Mouse (Mus musculus): ENCODE measurements at regions not wholly inside any gene's neighbourhood (a gene's known extent, or its start where the extent isn't known, plus 50 kb on each side); places are given as distances from the start of the nearest gene placed in this dataset.

DNA sequence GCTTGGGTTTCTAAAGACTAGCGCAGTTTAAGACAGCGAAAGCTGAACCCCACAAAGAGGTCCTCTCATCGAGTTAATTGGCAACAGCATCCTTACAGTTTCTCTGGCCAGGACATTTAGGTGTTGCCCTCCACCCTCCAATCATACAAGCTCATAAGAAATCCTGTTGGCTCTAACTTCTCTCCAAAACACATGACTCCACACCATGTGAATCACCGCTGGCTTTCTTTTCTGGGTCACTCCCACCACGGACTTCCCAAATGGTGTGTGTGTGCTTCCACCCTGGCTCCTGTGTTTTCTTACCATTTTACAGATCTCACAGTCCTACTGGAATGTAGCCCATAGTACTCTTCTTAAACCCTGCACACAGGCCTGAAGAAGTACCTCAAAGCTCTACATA, 190.6 kb downstream of the Mylk4 start:
- Histone ChIP-seq H3K9me3 (replicated peaks) (no peaks in the 10 kb centered on the region), H3K36me3 (no peaks in the 10 kb centered on the region)

DNA sequence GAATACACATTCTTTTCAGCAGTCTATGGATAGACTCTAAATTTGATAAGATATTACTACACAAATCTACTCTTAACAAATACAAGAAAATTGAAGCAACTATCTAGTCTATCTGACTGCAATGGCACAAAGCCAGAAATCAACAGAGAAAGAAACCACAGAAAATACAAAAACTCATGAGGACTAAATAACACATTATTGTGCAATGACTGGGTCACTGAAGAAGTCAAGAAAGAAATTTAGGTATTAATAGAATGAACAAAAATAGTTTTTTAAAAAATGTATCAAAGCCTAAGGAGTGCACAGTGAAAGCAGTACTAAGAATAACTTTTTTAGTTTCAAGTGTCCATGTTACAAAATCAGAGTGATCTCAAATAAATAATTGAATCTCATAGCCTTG, 202.2 kb downstream of the Mylk4 start:
- H3K9ac ChIP-seq = no peak overlapping the region
- no peak for ATAC-seq (ENCODE audit: insufficient number of reproducible peaks, low FRiP score, low TSS enrichment, low read depth)
- no peak overlapping the region for H3K4me3 ChIP-seq (replicated peaks)
- no peaks in the 10 kb centered on the region for H3K36me3 ChIP-seq
- H3K27me3 ChIP-seq = no peaks in the 10 kb centered on the region
- no peaks in the 10 kb centered on the region for H3K9me3 ChIP-seq (replicated peaks)
- H3K4me1 ChIP-seq = no peaks in the 10 kb centered on the region
- no peak overlapping the region for H3K27ac ChIP-seq (replicated peaks)
- no peak overlapping the region for H3K4me2 ChIP-seq (replicated peaks)

More for the DNA sequence above, 190.6 kb downstream of the Mylk4 start:
- 88% methylated on average over 5 of the region's 5 CpGs for WGBS
- H3K4me1 ChIP-seq = no peaks in the 10 kb centered on the region
- ATAC-seq (ENCODE audit: insufficient number of reproducible peaks, low FRiP score, low TSS enrichment, low read depth) = no peak
- H3K4me2 ChIP-seq (replicated peaks) = no peak overlapping the region
- H3K27me3 ChIP-seq = no peaks in the 10 kb centered on the region
- H3K4me3 ChIP-seq (replicated peaks) = no peak overlapping the region
- no peak overlapping the region for H3K27ac ChIP-seq (replicated peaks)
- H3K9ac ChIP-seq = no peak overlapping the region

DNA sequence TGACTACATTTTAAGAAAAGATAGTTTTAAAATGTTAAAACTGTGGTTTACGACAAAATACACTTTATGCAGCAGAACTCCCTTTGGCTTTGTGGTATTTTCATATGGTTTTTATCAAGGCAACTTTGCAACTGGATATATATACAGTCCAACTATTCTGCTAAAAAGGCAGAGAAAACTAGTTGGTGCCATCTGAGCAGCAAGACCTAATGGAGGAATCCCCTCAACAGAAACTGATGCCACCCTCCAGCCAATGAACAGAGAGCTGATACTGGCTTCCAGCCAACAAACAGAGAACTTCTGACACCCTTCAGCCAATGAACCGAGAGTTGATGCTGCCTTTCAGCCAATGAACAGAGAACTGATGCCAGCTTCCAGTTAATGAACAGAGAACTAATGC, 215.9 kb downstream of the Mylk4 start:
- Histone ChIP-seq H3K27me3 (no peaks in the 10 kb centered on the region), H3K4me2 (replicated peaks) (no peak overlapping the region), H3K27ac (replicated peaks) (no peak overlapping the region), H3K9ac (no peak overlapping the region), H3K4me1 (no peaks in the 10 kb centered on the region), H3K9me3 (replicated peaks) (no peaks in the 10 kb centered on the region), H3K4me3 (replicated peaks) (no peak overlapping the region), H3K36me3 (no peaks in the 10 kb centered on the region)
- ATAC-seq (ENCODE audit: insufficient number of reproducible peaks, low FRiP score, low TSS enrichment, low read depth) = no peak
- 41% methylated on average over 2 of the region's 2 CpGs for WGBS

DNA sequence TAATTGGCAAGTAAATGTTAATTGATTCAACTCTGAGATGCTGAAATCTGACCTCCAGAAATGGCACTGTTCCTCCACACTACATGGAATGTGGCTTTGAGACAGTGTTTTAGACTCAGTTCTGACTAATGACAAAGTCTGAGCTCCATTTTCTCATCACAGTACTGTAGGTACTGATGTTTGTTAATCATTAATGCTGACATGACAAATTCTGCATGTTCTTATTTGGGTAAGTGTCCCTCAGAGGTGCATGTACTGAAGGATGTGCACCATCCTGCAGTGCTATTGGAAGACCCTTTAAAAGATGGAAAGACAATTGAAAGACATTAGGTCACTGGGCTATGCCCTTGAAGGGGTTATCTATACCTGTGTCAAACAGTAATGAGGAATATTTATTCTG, 222.1 kb upstream of the Gmds start:
- H3K9ac ChIP-seq = no peak overlapping the region
- no peak overlapping the region for H3K4me2 ChIP-seq (replicated peaks)
- no peaks in the 10 kb centered on the region for H3K4me1 ChIP-seq
- 0 out of 2 replicates have a peak, but pooled peaks cover 6% of the 10 kb centered on the region for H3K9me3 ChIP-seq (replicated peaks)
- no peaks in the 10 kb centered on the region for H3K27me3 ChIP-seq
- no peak overlapping the region for H3K27ac ChIP-seq (replicated peaks)
- H3K4me3 ChIP-seq (replicated peaks) = no peak overlapping the region
- no peaks in the 10 kb centered on the region for H3K36me3 ChIP-seq
- ATAC-seq (ENCODE audit: insufficient number of reproducible peaks, low FRiP score, low TSS enrichment, low read depth) = no peak

DNA sequence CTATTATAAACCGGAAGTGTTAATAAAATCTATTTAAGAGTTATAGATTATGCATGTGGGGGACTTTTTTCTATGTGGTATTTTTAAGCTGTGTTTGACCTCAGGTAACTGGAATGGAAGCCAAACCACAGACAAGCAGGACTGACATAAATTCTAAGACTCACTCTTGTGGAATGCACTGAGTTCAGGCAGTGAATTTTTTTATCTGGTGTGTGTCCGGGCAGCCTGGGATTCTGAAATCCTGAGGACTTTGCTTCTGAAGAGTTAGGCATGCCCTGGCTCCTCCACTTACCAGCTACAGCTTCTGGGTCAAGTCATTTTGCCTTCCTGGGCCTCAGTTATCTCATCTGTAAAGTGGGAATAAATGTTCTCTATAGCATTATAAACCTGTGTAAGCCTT, 217.9 kb upstream of the Gmds start:
- H3K9me3 ChIP-seq (replicated peaks) = 0 out of 2 replicates have a peak, but pooled peaks cover 3% of the 10 kb centered on the region
- no peaks in the 10 kb centered on the region for H3K36me3 ChIP-seq
- H3K4me2 ChIP-seq (replicated peaks) = no peak overlapping the region
- H3K9ac ChIP-seq = no peak overlapping the region
- H3K4me3 ChIP-seq (replicated peaks) = no peak overlapping the region
- H3K27me3 ChIP-seq = no peaks in the 10 kb centered on the region
- H3K27ac ChIP-seq (replicated peaks) = no peak overlapping the region
- H3K4me1 ChIP-seq = no peaks in the 10 kb centered on the region
- no peak for ATAC-seq (ENCODE audit: insufficient number of reproducible peaks, low FRiP score, low TSS enrichment, low read depth)
- 81% methylated on average over 2 of the region's 2 CpGs for WGBS

DNA sequence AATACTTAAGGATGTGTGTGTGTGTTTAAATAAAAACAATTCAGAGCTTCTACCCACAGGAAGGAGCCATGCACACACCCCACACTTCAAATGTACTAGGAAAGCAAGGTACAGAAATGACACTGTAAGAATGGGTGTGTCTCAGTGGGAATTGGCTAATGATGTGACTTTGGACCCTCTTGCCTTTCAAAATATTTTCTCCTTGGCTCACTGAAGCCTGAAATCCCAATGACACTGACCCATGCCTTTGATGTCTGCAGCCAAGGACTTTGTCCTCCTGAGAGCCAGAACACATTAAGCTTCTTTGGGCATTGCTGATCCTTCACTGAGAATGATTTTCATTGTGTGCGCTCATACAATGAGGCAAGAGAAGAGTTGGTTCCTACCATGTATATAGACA, 216.5 kb upstream of the Gmds start:
- Histone ChIP-seq H3K4me3 (replicated peaks) (no peak overlapping the region), H3K9me3 (replicated peaks) (no peaks in the 10 kb centered on the region), H3K27ac (replicated peaks) (no peak overlapping the region), H3K27me3 (no peaks in the 10 kb centered on the region), H3K4me2 (replicated peaks) (no peak overlapping the region), H3K4me1 (no peaks in the 10 kb centered on the region), H3K9ac (no peak overlapping the region), H3K36me3 (no peaks in the 10 kb centered on the region)
- ATAC-seq (ENCODE audit: insufficient number of reproducible peaks, low FRiP score, low TSS enrichment, low read depth) = no peak
- 93% methylated on average over 1 of the region's 1 CpGs for WGBS

DNA sequence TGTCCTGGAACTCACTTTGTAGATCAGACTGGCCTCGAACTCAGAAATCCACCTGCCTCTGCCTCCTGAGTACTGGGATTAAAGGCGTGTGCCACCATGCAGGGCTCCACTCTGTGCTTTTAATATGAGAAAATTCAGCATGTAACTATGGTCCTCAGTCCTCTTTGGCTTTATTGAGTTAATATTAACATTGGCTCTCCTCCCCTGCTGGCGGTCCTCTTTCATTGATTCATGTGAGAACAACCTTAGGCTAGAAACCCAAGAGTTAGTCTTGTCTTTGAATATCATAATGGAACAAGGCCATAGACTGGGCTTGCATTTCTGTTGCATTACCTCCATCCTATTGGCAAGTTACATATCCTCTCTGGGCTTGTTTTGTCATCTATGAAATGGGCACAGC, 216.1 kb upstream of the Gmds start:
- 91% methylated on average over 3 of the region's 3 CpGs for WGBS

DNA sequence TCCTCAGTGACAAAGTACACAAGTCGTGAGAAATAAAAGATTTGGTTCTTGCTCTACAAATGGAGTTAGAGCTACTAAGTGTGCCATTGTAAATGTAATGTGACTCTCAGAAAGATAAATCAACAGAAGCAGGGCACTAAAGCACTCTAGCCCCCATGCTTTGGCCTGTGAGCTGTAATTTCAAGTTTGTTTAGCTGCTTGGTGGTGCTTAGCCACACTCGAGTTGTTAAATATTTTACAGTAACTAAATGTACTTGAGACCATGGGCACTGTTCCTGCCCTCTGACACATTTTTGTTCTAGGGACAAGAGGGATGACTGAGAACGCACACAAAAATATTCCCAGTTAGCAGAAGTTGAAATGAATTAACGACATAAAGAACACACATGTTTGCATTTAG, 214.6 kb upstream of the Gmds start:
- Histone ChIP-seq H3K36me3 (no peaks in the 10 kb centered on the region), H3K27ac (replicated peaks) (no peak overlapping the region), H3K9me3 (replicated peaks) (no peaks in the 10 kb centered on the region), H3K4me2 (replicated peaks) (no peak overlapping the region), H3K4me3 (replicated peaks) (no peak overlapping the region), H3K9ac (no peak overlapping the region), H3K27me3 (no peaks in the 10 kb centered on the region), H3K4me1 (no peaks in the 10 kb centered on the region)
- no peak for ATAC-seq (ENCODE audit: insufficient number of reproducible peaks, low FRiP score, low TSS enrichment, low read depth)
- WGBS = 32% methylated on average over 4 of the region's 4 CpGs

More for the DNA sequence above, 216.1 kb upstream of the Gmds start:
- Histone ChIP-seq H3K27ac (replicated peaks) (no peak overlapping the region), H3K9me3 (replicated peaks) (no peaks in the 10 kb centered on the region), H3K4me2 (replicated peaks) (no peak overlapping the region), H3K4me3 (replicated peaks) (no peak overlapping the region), H3K4me1 (no peaks in the 10 kb centered on the region), H3K36me3 (no peaks in the 10 kb centered on the region), H3K27me3 (no peaks in the 10 kb centered on the region), H3K9ac (no peak overlapping the region)
- no peak for ATAC-seq (ENCODE audit: insufficient number of reproducible peaks, low FRiP score, low TSS enrichment, low read depth)

DNA sequence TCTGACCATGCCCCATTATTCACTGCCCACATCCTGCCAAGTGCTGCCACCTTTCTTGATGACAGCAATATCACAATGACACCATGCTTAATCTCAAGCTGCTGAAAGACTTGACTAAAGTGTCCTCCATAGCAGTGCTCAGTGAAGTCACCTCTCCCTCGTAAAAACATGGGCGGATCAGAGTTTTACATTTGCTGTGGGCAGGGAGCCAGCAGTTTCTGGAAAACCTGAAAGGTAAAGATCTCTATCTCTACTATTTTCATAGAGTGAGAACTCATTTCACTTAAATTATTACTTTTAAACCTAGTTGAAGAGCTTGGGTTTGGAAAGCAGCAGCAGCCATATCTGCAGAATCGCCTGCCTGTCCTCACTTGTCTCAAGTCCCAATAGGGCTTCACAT, 211.6 kb upstream of the Gmds start:
- Histone ChIP-seq H3K27me3 (no peaks in the 10 kb centered on the region), H3K9ac (no peak overlapping the region), H3K9me3 (replicated peaks) (no peaks in the 10 kb centered on the region), H3K4me1 (0 out of 2 replicates have a peak, but pooled peaks cover 11% of the 10 kb centered on the region), H3K36me3 (no peaks in the 10 kb centered on the region), H3K27ac (replicated peaks) (no peak overlapping the region), H3K4me3 (replicated peaks) (no peak overlapping the region), H3K4me2 (replicated peaks) (no peak overlapping the region)
- no peak for ATAC-seq (ENCODE audit: insufficient number of reproducible peaks, low FRiP score, low TSS enrichment, low read depth)
- WGBS = 69% methylated on average over 3 of the region's 3 CpGs

DNA sequence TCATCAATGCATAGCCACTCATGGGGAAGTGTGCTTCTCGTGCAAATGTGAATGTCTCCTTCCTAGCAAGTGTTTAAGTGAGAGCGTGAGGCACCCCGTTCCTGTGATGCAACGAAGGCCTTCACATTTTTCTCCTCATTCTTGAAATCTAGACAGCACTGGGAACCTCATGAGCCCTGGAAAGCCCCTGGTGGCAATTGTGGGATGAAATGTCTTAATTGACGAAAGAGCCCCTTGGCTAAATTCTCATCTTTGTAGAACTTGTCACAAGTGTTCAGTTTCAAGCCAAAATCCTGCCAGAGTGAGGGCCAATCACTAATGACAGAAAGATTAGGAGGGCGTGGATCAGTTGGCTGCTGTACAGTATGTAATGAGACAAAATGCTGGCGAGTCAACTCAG, 208.6 kb upstream of the Gmds start:
- H3K4me1 ChIP-seq = 0 out of 2 replicates have a peak, but pooled peaks cover 11% of the 10 kb centered on the region
- no peak overlapping the region for H3K9ac ChIP-seq
- no peaks in the 10 kb centered on the region for H3K9me3 ChIP-seq (replicated peaks)
- WGBS = 53% methylated on average over 7 of the region's 7 CpGs
- no peak for ATAC-seq (ENCODE audit: insufficient number of reproducible peaks, low FRiP score, low TSS enrichment, low read depth)
- no peaks in the 10 kb centered on the region for H3K27me3 ChIP-seq
- no peak overlapping the region for H3K4me3 ChIP-seq (replicated peaks)
- H3K4me2 ChIP-seq (replicated peaks) = no peak overlapping the region
- 0 out of 2 replicates have a peak overlapping the region, but pooled peaks have one; percentile 28 for H3K27ac ChIP-seq (replicated peaks)
- H3K36me3 ChIP-seq = no peaks in the 10 kb centered on the region

DNA sequence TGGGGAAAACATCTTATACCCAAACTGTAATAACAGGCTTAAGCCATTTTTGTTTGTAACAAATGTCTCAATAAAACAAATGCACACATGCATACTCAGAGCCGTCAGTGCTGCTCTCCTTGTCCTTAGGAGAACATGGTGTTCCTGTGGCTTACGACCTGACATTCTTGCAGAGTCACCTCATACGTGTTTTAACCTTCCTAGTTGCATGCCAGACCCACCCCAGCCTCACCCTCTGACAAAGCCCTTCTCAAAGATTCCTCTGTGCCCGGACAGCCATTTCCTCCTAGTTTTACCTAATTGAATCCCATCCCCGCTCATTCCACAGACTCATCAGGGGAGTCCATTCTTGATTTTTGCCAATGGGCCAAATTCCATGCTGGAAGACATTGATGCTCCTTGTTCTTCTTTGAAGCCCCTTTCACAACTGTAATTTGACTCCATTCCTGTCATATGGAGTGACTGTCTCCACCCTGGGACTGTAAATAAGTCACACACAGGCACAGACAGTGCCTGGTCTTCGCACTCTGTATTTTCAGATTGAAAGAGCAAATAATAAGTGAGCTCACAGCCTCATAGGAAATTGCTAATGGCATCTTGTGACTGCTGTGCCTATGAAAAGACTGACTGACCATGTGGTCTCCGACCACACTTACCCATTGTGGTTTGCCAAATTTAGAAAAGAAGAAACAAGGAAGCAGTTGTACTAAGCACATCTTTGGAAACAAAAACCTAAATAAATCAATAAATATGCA, 206.6 kb upstream of the Gmds start:
- no peaks in the 10 kb centered on the region for H3K9me3 ChIP-seq (replicated peaks)
- no peak overlapping the region for H3K9ac ChIP-seq
- H3K4me3 ChIP-seq (replicated peaks) = no peak overlapping the region
- no peak overlapping the region for H3K27ac ChIP-seq (replicated peaks)
- no peak overlapping the region for H3K4me2 ChIP-seq (replicated peaks)
- WGBS = 44% methylated on average over 7 of the region's 7 CpGs
- 0 out of 2 replicates have a peak, but pooled peaks cover 11% of the 10 kb centered on the region for H3K4me1 ChIP-seq
- no peak for ATAC-seq (ENCODE audit: insufficient number of reproducible peaks, low FRiP score, low TSS enrichment, low read depth)
- H3K27me3 ChIP-seq = no peaks in the 10 kb centered on the region
- no peaks in the 10 kb centered on the region for H3K36me3 ChIP-seq

DNA sequence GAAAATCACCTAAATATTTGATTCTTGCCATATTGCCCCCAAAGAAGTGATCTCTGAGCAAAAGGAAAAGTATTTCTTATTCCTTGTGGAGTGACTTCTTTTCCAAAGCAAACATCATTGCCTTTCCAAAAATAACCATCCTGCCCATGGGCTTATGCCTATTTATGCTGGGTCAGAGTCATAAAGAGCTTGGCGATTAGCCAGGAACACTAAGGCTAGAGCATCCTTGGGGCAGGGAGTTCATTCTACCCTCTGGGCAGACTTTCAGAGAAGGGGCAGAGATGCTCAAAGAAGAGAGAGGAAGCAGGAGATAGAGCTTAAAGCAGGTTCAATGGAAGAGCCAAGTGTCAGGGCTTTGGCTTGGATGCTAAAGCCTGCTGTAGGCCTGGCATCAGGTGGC, 203.1 kb upstream of the Gmds start:
- Histone ChIP-seq H3K36me3 (no peaks in the 10 kb centered on the region), H3K4me1 (0 out of 2 replicates have a peak, but pooled peaks cover 3% of the 10 kb centered on the region), H3K9ac (no peak overlapping the region), H3K4me2 (replicated peaks) (no peak overlapping the region), H3K9me3 (replicated peaks) (no peaks in the 10 kb centered on the region), H3K27ac (replicated peaks) (no peak overlapping the region), H3K4me3 (replicated peaks) (no peak overlapping the region), H3K27me3 (no peaks in the 10 kb centered on the region)
- no peak for ATAC-seq (ENCODE audit: insufficient number of reproducible peaks, low FRiP score, low TSS enrichment, low read depth)
- 81% methylated on average over 1 of the region's 1 CpGs for WGBS
